Mouse (Mus musculus) lung, adult 2 months (tissue): Measurements from ENCODE around the gene Cacfd1.

Source experiments
- CTCF ChIP-seq: fragments of 200-500 bp; IDR thresholded peaks from 2 replicates; pipeline ENCODE4 v1.5.1; 2011; ENCODE audit warnings: mild to moderate bottlenecking, low read length, control low read depth; ENCODE audit not compliant: insufficient read depth
- POLR2A ChIP-seq: fragments of 200-500 bp; IDR thresholded peaks from 2 replicates; pipeline ENCODE4 v1.6.1; 2011; ENCODE audit warnings: low read depth, mild to moderate bottlenecking, control low read depth, low read length, borderline replicate concordance; ENCODE audit errors: extremely low read depth

- TF ChIP-seq CTCF: no peak
- TF ChIP-seq POLR2A: no peak
Observed at GRCm38 (mm10) chr2:27042131-27042844, 32.6 kb downstream of the Cacfd1 start.
